Mouse (Mus musculus): ENCODE measurements around the gene Olfr1197. TPM values are rescaled to one million over a fixed set of nuclear protein-coding genes. Genes with fewer than 3 reads are reported as not detected.

The Olfr1197 gene
- polyA plus RNA-seq (2015; fragmentation: Nextera tagmentation; extraction: Ambion mirVana): not detected in 2 replicates

GRCm38 (mm10) chr2:88732266-88732665, at the start of gene Olfr1197:
Gene Olfr1197 (minus strand): TSS chr2:88732366.
- no peaks in the 10 kb centered on the region for H3K4me1 ChIP-seq (replicated peaks)
- H3K27ac ChIP-seq (replicated peaks): no peak within 1 kb of the TSS

GRCm38 (mm10) chr2:88770388-88770787, 38.2 kb upstream of the Olfr1197 start, which contains the start of gene Olfr1200:
Gene Olfr1200 (minus strand): TSS chr2:88770488.
- no peak within 1 kb of the TSS for H3K9ac ChIP-seq
- 84% methylated on average over 2 of the region's 2 CpGs for WGBS

More at GRCm38 (mm10) chr2:88732266-88732665, at the start of gene Olfr1197:
- Histone ChIP-seq H3K27me3 (no peaks in the 10 kb centered on the region), H3K36me3 (no peaks in the 10 kb centered on the region), H3K4me3 (no peak within 1 kb of the TSS), H3K9me3 (no peaks in the 10 kb centered on the region), H3K4me2 (no peak within 1 kb of the TSS), H3K9ac (no peak within 1 kb of the TSS)
- WGBS: 91% methylated on average over 1 of the region's 1 CpGs
- ATAC-seq (ENCODE audit: low read depth): no peak

GRCm38 (mm10) chr2:88760369-88760768, 28.2 kb upstream of the Olfr1197 start, which contains the start of gene Olfr1199:
Gene Olfr1199 (minus strand): TSS chr2:88760469.
- H3K27ac ChIP-seq (replicated peaks): no peak within 1 kb of the TSS
- no peaks in the 10 kb centered on the region for H3K36me3 ChIP-seq
- no peak for ATAC-seq (ENCODE audit: low read depth)
- H3K27me3 ChIP-seq: no peaks in the 10 kb centered on the region
- no peak within 1 kb of the TSS for H3K9ac ChIP-seq
- no peaks in the 10 kb centered on the region for H3K4me1 ChIP-seq (replicated peaks)
- H3K4me3 ChIP-seq: no peak within 1 kb of the TSS
- 97% methylated on average over 2 of the region's 2 CpGs for WGBS
- H3K9me3 ChIP-seq: no peaks in the 10 kb centered on the region
- H3K4me2 ChIP-seq: no peak within 1 kb of the TSS

More at GRCm38 (mm10) chr2:88770388-88770787, 38.2 kb upstream of the Olfr1197 start, which contains the start of gene Olfr1200:
- Histone ChIP-seq H3K4me2 (no peak within 1 kb of the TSS), H3K9me3 (no peaks in the 10 kb centered on the region), H3K4me1 (replicated peaks) (no peaks in the 10 kb centered on the region), H3K27me3 (no peaks in the 10 kb centered on the region), H3K36me3 (no peaks in the 10 kb centered on the region), H3K4me3 (no peak within 1 kb of the TSS), H3K27ac (replicated peaks) (no peak within 1 kb of the TSS)
- no peak for ATAC-seq (ENCODE audit: low read depth)

GRCm38 (mm10) chr2:88751270-88751669, 19.1 kb upstream of the Olfr1197 start, which contains the start of gene Olfr1198:
Gene Olfr1198 (minus strand): TSS chr2:88751370.
- Histone ChIP-seq H3K9me3 (no peaks in the 10 kb centered on the region), H3K9ac (no peak within 1 kb of the TSS), H3K4me1 (replicated peaks) (no peaks in the 10 kb centered on the region), H3K27me3 (no peaks in the 10 kb centered on the region), H3K36me3 (no peaks in the 10 kb centered on the region), H3K27ac (replicated peaks) (no peak within 1 kb of the TSS), H3K4me2 (no peak within 1 kb of the TSS), H3K4me3 (no peak within 1 kb of the TSS)
- ATAC-seq (ENCODE audit: low read depth): no peak
- WGBS: 87% methylated on average over 2 of the region's 2 CpGs

- Histone ChIP-seq H3K9me3 (no peaks in the 10 kb centered on the region), H3K9ac (no peak overlapping the region), H3K4me3 (no peak overlapping the region), H3K27ac (replicated peaks) (no peak overlapping the region), H3K27me3 (no peaks in the 10 kb centered on the region), H3K4me1 (replicated peaks) (no peaks in the 10 kb centered on the region), H3K4me2 (no peak overlapping the region), H3K36me3 (no peaks in the 10 kb centered on the region)
- 75% methylated on average over 3 of the region's 3 CpGs for WGBS
- ATAC-seq (ENCODE audit: low read depth): no peak
Measured at GRCm38 (mm10) chr2:88743379-88743778, 11.2 kb upstream of the Olfr1197 start.

- H3K9ac ChIP-seq: no peak within 1 kb of the TSS
- WGBS: 93% methylated on average over 2 of the region's 2 CpGs
- no peak for ATAC-seq (ENCODE audit: low read depth)
- H3K9me3 ChIP-seq: no peaks in the 10 kb centered on the region
- no peak within 1 kb of the TSS for H3K27ac ChIP-seq (replicated peaks)
- H3K4me2 ChIP-seq: no peak within 1 kb of the TSS
- no peaks in the 10 kb centered on the region for H3K4me1 ChIP-seq (replicated peaks)
- no peaks in the 10 kb centered on the region for H3K36me3 ChIP-seq
- H3K27me3 ChIP-seq: no peaks in the 10 kb centered on the region
- H3K4me3 ChIP-seq: no peak within 1 kb of the TSS
Measured at GRCm38 (mm10) chr2:88704497-88704896, 27.7 kb downstream of the Olfr1197 start, which contains the start of gene Olfr1196. Gene Olfr1196 (minus strand): TSS chr2:88704597.

GRCm38 (mm10) chr2:88689087-88689486, 43.1 kb downstream of the Olfr1197 start, which contains the start of gene Olfr1195:
Gene Olfr1195 (minus strand): TSS chr2:88689187.
- Histone ChIP-seq H3K27me3 (no peaks in the 10 kb centered on the region), H3K4me1 (replicated peaks) (no peaks in the 10 kb centered on the region), H3K9ac (no peak within 1 kb of the TSS), H3K4me3 (no peak within 1 kb of the TSS), H3K4me2 (no peak within 1 kb of the TSS), H3K27ac (replicated peaks) (no peak within 1 kb of the TSS), H3K9me3 (no peaks in the 10 kb centered on the region), H3K36me3 (no peaks in the 10 kb centered on the region)
- no peak for ATAC-seq (ENCODE audit: low read depth)

Other genes starting within 250 kb of the Olfr1197 start
- not detected in 2 replicates for gene Olfr1184, start 248.8 kb downstream of the Olfr1197 start, polyA plus RNA-seq (2015; fragmentation: Nextera tagmentation; extraction: Ambion mirVana)
- not detected in 2 replicates for gene Olfr1185-ps1, start 239.0 kb downstream of the Olfr1197 start, polyA plus RNA-seq (2015; fragmentation: Nextera tagmentation; extraction: Ambion mirVana)
- gene Olfr1186, start 213.8 kb downstream of the Olfr1197 start, polyA plus RNA-seq (2015; fragmentation: Nextera tagmentation; extraction: Ambion mirVana): not detected in 2 replicates
- not detected in 2 replicates for gene Olfr1188, start 175.4 kb downstream of the Olfr1197 start, polyA plus RNA-seq (2015; fragmentation: Nextera tagmentation; extraction: Ambion mirVana)
- gene Olfr1189, start 145.9 kb downstream of the Olfr1197 start, polyA plus RNA-seq (2015; fragmentation: Nextera tagmentation; extraction: Ambion mirVana): not detected in 2 replicates
- gene Olfr1191-ps1, start 91.8 kb downstream of the Olfr1197 start, polyA plus RNA-seq (2015; fragmentation: Nextera tagmentation; extraction: Ambion mirVana): not detected in 2 replicates
- gene Olfr1192-ps1, start 83.9 kb downstream of the Olfr1197 start, polyA plus RNA-seq (2015; fragmentation: Nextera tagmentation; extraction: Ambion mirVana): not detected in 2 replicates
- gene Olfr1193, start 56.7 kb downstream of the Olfr1197 start, polyA plus RNA-seq (2015; fragmentation: Nextera tagmentation; extraction: Ambion mirVana): not detected in 2 replicates
- not detected in 2 replicates for gene Olfr1195, start 43.2 kb downstream of the Olfr1197 start, polyA plus RNA-seq (2015; fragmentation: Nextera tagmentation; extraction: Ambion mirVana)
- not detected in 2 replicates for gene Olfr1196, start 27.8 kb downstream of the Olfr1197 start, polyA plus RNA-seq (2015; fragmentation: Nextera tagmentation; extraction: Ambion mirVana)
- not detected in 2 replicates for gene Olfr1198, start 19.0 kb upstream of the Olfr1197 start, polyA plus RNA-seq (2015; fragmentation: Nextera tagmentation; extraction: Ambion mirVana)
- not detected in 2 replicates for gene Olfr1199, start 28.1 kb upstream of the Olfr1197 start, polyA plus RNA-seq (2015; fragmentation: Nextera tagmentation; extraction: Ambion mirVana)
- not detected in 2 replicates for gene Olfr1200, start 38.1 kb upstream of the Olfr1197 start, polyA plus RNA-seq (2015; fragmentation: Nextera tagmentation; extraction: Ambion mirVana)
- not detected in 2 replicates for gene Olfr1201, start 60.7 kb upstream of the Olfr1197 start, polyA plus RNA-seq (2015; fragmentation: Nextera tagmentation; extraction: Ambion mirVana)
- not detected in 2 replicates for gene Olfr1202, start 82.1 kb upstream of the Olfr1197 start, polyA plus RNA-seq (2015; fragmentation: Nextera tagmentation; extraction: Ambion mirVana)
- gene Olfr1205, start 97.4 kb upstream of the Olfr1197 start, polyA plus RNA-seq (2015; fragmentation: Nextera tagmentation; extraction: Ambion mirVana): not detected in 2 replicates
- gene Olfr1204, start 116.9 kb upstream of the Olfr1197 start, polyA plus RNA-seq (2015; fragmentation: Nextera tagmentation; extraction: Ambion mirVana): not detected in 2 replicates
- gene Olfr1206, start 130.9 kb upstream of the Olfr1197 start, polyA plus RNA-seq (2015; fragmentation: Nextera tagmentation; extraction: Ambion mirVana): not detected in 2 replicates
- not detected in 2 replicates for gene Olfr1208, start 169.9 kb upstream of the Olfr1197 start, polyA plus RNA-seq (2015; fragmentation: Nextera tagmentation; extraction: Ambion mirVana)
- gene Olfr1209, start 182.8 kb upstream of the Olfr1197 start, polyA plus RNA-seq (2015; fragmentation: Nextera tagmentation; extraction: Ambion mirVana): not detected in 2 replicates
- not detected in 2 replicates for gene Olfr1211, start 205.7 kb upstream of the Olfr1197 start, polyA plus RNA-seq (2015; fragmentation: Nextera tagmentation; extraction: Ambion mirVana)
- not detected in 2 replicates for gene Olfr1212, start 221.6 kb upstream of the Olfr1197 start, polyA plus RNA-seq (2015; fragmentation: Nextera tagmentation; extraction: Ambion mirVana)
- not detected in 2 replicates for gene Gm13762, start 247.9 kb upstream of the Olfr1197 start, polyA plus RNA-seq (2015; fragmentation: Nextera tagmentation; extraction: Ambion mirVana)